Mouse (Mus musculus): ENCODE results near the gene a.

GRCm38 (mm10) chr2:154909789-154910188 lies 118.6 kb downstream of the a start:
- TF ChIP-seq POLR2AphosphoS5 (IDR thresholded peaks at IDR 0.05; ENCODE audit: insufficient replicate concordance, low read depth, low read length), result no peak
- no peak for TF ChIP-seq GATA1 (IDR thresholded peaks at IDR 0.05; ENCODE audit: borderline replicate concordance, low read length)
- TF ChIP-seq CTCF (IDR thresholded peaks at IDR 0.05; ENCODE audit: low read depth, low read length), result no peak
- TF ChIP-seq TAL1 (conservative IDR thresholded peaks at IDR 0.05; ENCODE audit: low read depth, low read length), result no peak
- TF ChIP-seq GATA2 (IDR thresholded peaks at IDR 0.05; ENCODE audit: borderline replicate concordance, low read depth, low read length), result no peak

Data from G1E (cell line).